Mouse (Mus musculus): ENCODE data around the gene Lctl. TPM values are rescaled to one million over a fixed set of nuclear protein-coding genes. Genes with fewer than 3 reads are reported as not detected.

The Lctl gene
- total and polyA plus RNA-seq, 3 experiments, result 0.54 TPM; not detected in 2

DNA sequence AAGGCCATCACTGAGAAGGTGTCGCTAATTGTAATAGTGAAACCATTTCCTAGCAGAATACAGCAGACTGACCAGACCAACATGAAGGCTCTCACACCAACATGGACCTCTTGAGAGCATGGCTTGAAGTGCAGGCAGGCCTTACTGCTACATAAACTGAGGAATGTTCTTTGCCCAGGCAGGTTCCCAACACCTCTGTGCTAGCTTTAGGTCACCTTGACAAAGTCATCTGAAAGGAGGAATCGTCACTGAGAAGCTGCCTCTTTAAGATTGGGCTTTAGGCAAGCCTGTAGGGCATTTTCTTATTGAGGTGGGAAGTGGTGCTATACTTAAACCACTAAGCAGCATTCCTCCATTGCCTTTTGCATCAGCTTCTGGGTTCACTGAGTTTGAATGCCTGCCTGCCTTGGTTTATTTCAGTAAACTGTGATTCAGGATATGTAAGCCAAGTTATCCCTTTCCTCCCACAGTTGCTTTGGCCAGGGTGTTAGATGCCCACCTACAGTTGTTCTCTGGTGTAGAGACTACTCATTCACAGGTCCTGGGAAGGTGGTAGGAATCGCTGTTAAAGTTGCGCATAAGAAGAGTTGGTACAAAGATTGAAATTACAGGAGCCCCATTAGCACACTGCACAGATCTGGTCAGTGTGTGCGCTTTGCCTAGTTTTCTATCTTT lies 67.4 kb downstream of the Lctl start:
- Histone ChIP-seq H3K27ac (ENCODE audit: control insufficient read depth, low read depth, low read length) (no peak overlapping the region), H3K79me2 (ENCODE audit: control insufficient read depth, insufficient read depth, low read length, poor library complexity) (no peaks in the 10 kb centered on the region; the same call in 1 of the 2 replicates), H3K9ac (ENCODE audit: control insufficient read depth, low read depth, low read length, poor library complexity, severe bottlenecking) (no peak overlapping the region), H3K4me1 (ENCODE audit: control insufficient read depth in 1 of 2, insufficient read depth in 2 of 2, low read length in 2 of 2) (0 out of 4 replicates have a peak, but pooled peaks cover 0 to 4% of the 10 kb centered on the region in 2 experiments), H3K36me3 (ENCODE audit: control insufficient read depth in 1 of 2, insufficient read depth in 2 of 2, low read length in 2 of 2) (peaks cover 4 to 5% of the 10 kb centered on the region in 2 experiments; a peak in 3 of 4 replicates), H3K4me3 (ENCODE audit: control insufficient read depth in 1 of 2, insufficient read depth in 1 of 2, low read depth in 2 of 2, low read length in 2 of 2) (no peak overlapping the region), H3K9me3 (replicated peaks; ENCODE audit: insufficient read depth, low read length) (no peaks in the 10 kb centered on the region), H3K27me3 (ENCODE audit: control insufficient read depth in 1 of 2, insufficient read depth in 2 of 2, low read length in 2 of 2) (no peaks in the 10 kb centered on the region)
- TF ChIP-seq ZMIZ1 (IDR thresholded peaks at IDR 0.05; ENCODE audit: low read depth, low read length), result no peak
- TF ChIP-seq MAX (IDR thresholded peaks at IDR 0.05; ENCODE audit: low read length), result no peak
- no peak for TF ChIP-seq ZKSCAN1 (IDR thresholded peaks at IDR 0.05; ENCODE audit: low read depth, low read length)
- TF ChIP-seq JUND (IDR thresholded peaks at IDR 0.05; ENCODE audit: low read depth, low read length), result no peak
- TF ChIP-seq MXI1 (IDR thresholded peaks at IDR 0.05; ENCODE audit: low read depth, low read length), result no peak
- TF ChIP-seq TAL1 (IDR thresholded peaks at IDR 0.05; ENCODE audit: low read length), result no peak
- TF ChIP-seq POLR2A (IDR thresholded peaks at IDR 0.05; ENCODE audit: control insufficient read depth in 1 of 2, insufficient read depth in 1 of 2, low read depth in 1 of 2, low read length in 2 of 2, poor library complexity in 1 of 2), result no peak
- TF ChIP-seq CHD1 (IDR thresholded peaks at IDR 0.05; ENCODE audit: low read depth, low read length), result no peak
- TF ChIP-seq HCFC1 (IDR thresholded peaks at IDR 0.05; ENCODE audit: low read depth, low read length), result no peak
- TF ChIP-seq MAFK (IDR thresholded peaks at IDR 0.05; ENCODE audit: borderline replicate concordance, low read depth, low read length), result no peak
- TF ChIP-seq ZC3H11A (IDR thresholded peaks at IDR 0.05; ENCODE audit: low read depth, low read length), result no peak
- TF ChIP-seq MYC (IDR thresholded peaks at IDR 0.05; ENCODE audit: low read depth, low read length), result no peak
- TF ChIP-seq EP300 (IDR thresholded peaks at IDR 0.05; ENCODE audit: low read depth in 1 of 2, low read length in 2 of 2), result no peak
- TF ChIP-seq MYB (IDR thresholded peaks at IDR 0.05; ENCODE audit: low read depth, low read length), result no peak
- no peak for TF ChIP-seq CHD2 (IDR thresholded peaks at IDR 0.05; ENCODE audit: low read length)
- TF ChIP-seq CTCF (IDR thresholded peaks at IDR 0.05 in 2 of 3, conservative IDR thresholded peaks at IDR 0.05 in 1 of 3; ENCODE audit: control insufficient read depth in 1 of 3, insufficient read depth in 1 of 3, low read depth in 2 of 3, low read length in 3 of 3, poor library complexity in 1 of 3, severe bottlenecking in 1 of 3), result no peak
- no peak for TF ChIP-seq TBP (IDR thresholded peaks at IDR 0.05; ENCODE audit: low read depth, low read length)
- no peak for TF ChIP-seq NRF1 (IDR thresholded peaks at IDR 0.05; ENCODE audit: insufficient read depth, low read depth, low read length, poor library complexity, severe bottlenecking)
- no peak for TF ChIP-seq RAD21 (IDR thresholded peaks at IDR 0.05; ENCODE audit: low read depth, low read length)
- no peak for DNase-seq (ENCODE audit: low read depth, low spot score)

Other genes starting within 250 kb of the Lctl start
- gene Smad6, start 95.1 kb upstream of the Lctl start, total RNA-seq (2012; rRNA removed), result 2.1 and 2.2 TPM in 2 replicates
- 1 to 10 TPM in 1 of 2 experiments, not detected in 1; 3.9 TPM for gene Smad6, start 95.1 kb upstream of the Lctl start, polyA plus RNA-seq (2012; ENCODE audit: insufficient read depth in 1 of 2, insufficient read length in 2 of 2, low read depth in 1 of 2, low replicate concordance in 2 of 2, missing spikeins in 1 of 2)
- 60.6 and 67.5 TPM in 2 replicates for gene Zwilch, start 56.0 kb downstream of the Lctl start, total RNA-seq (2012; rRNA removed)
- gene Zwilch, start 56.0 kb downstream of the Lctl start, polyA plus RNA-seq (2012; ENCODE audit: insufficient read depth in 1 of 2, insufficient read length in 2 of 2, low read depth in 1 of 2, low replicate concordance in 2 of 2, missing spikeins in 1 of 2), result 10 to 100 TPM in 1 of 2 experiments, not detected in 1; 89.2 TPM
- 1,761 and 1,775 TPM in 2 replicates for gene Rpl4, start 56.2 kb downstream of the Lctl start, total RNA-seq (2012; rRNA removed)
- 1,000 to 10,000 TPM in 1 of 2 experiments, 100 to 1,000 TPM in 1; 124 to 3,157 TPM for gene Rpl4, start 56.2 kb downstream of the Lctl start, polyA plus RNA-seq (2012; ENCODE audit: insufficient read depth in 1 of 2, insufficient read length in 2 of 2, low read depth in 1 of 2, low replicate concordance in 2 of 2, missing spikeins in 1 of 2)
- 9.4 and 10.6 TPM in 2 replicates for gene Snapc5, start 62.1 kb downstream of the Lctl start, total RNA-seq (2012; rRNA removed)
- 1 to 10 TPM in 1 of 2 experiments, not detected in 1; 8.6 TPM for gene Snapc5, start 62.1 kb downstream of the Lctl start, polyA plus RNA-seq (2012; ENCODE audit: insufficient read depth in 1 of 2, insufficient read length in 2 of 2, low read depth in 1 of 2, low replicate concordance in 2 of 2, missing spikeins in 1 of 2)
- gene Uchl4, start 118.1 kb downstream of the Lctl start, total RNA-seq (2012; rRNA removed), result 0.27 and 0.42 TPM in 2 replicates
- 1 to 10 TPM in 1 of 2 experiments, not detected in 1; 7.4 TPM for gene Uchl4, start 118.1 kb downstream of the Lctl start, polyA plus RNA-seq (2012; ENCODE audit: insufficient read depth in 1 of 2, insufficient read length in 2 of 2, low read depth in 1 of 2, low replicate concordance in 2 of 2, missing spikeins in 1 of 2)
- gene Map2k1, start 136.5 kb downstream of the Lctl start, total RNA-seq (2012; rRNA removed), result 29.2 and 40.4 TPM in 2 replicates
- gene Map2k1, start 136.5 kb downstream of the Lctl start, polyA plus RNA-seq (2012; ENCODE audit: insufficient read depth in 1 of 2, insufficient read length in 2 of 2, low read depth in 1 of 2, low replicate concordance in 2 of 2, missing spikeins in 1 of 2), result 10 to 100 TPM in 1 of 2 experiments, not detected in 1; 48.0 TPM
- 176 and 189 TPM in 2 replicates for gene Tipin, start 164.4 kb downstream of the Lctl start, total RNA-seq (2012; rRNA removed)
- 100 to 1,000 TPM in 1 of 2 experiments, not detected in 1; 128 TPM for gene Tipin, start 164.4 kb downstream of the Lctl start, polyA plus RNA-seq (2012; ENCODE audit: insufficient read depth in 1 of 2, insufficient read length in 2 of 2, low read depth in 1 of 2, low replicate concordance in 2 of 2, missing spikeins in 1 of 2)
- gene Dis3l, start 224.1 kb downstream of the Lctl start, total RNA-seq (2012; rRNA removed), result 13.1 and 13.4 TPM in 2 replicates
- gene Dis3l, start 224.1 kb downstream of the Lctl start, polyA plus RNA-seq (2012; ENCODE audit: insufficient read depth in 1 of 2, insufficient read length in 2 of 2, low read depth in 1 of 2, low replicate concordance in 2 of 2, missing spikeins in 1 of 2), result 10 to 100 TPM in 1 of 2 experiments, not detected in 1; 14.0 TPM